Mouse (Mus musculus) ES-E14 (cell line): ENCODE measurements around the gene Iqgap1.

ENCODE experiments used
- CHD2 ChIP-seq: IDR thresholded peaks from 2 replicates; pipeline ENCODE4 v1.6.1; 2014; ENCODE audit warnings: mild to moderate bottlenecking, low read depth, low read length, inconsistent platforms
- HCFC1 ChIP-seq: IDR thresholded peaks from 2 replicates; pipeline ENCODE4 v1.6.1; 2012; ENCODE audit warnings: low read length, inconsistent platforms, borderline replicate concordance; ENCODE audit not compliant: insufficient read depth
- MAFK ChIP-seq: IDR thresholded peaks from 2 replicates; pipeline ENCODE4 v1.6.1; 2014; ENCODE audit warnings: mild to moderate bottlenecking, low read depth, low read length, inconsistent platforms; ENCODE audit not compliant: insufficient read depth
- ZC3H11A ChIP-seq: IDR thresholded peaks from 2 replicates; pipeline ENCODE4 v1.6.1; 2012; ENCODE audit warnings: low read depth, mild to moderate bottlenecking, inconsistent platforms, low read length, borderline replicate concordance
- ZNF384 ChIP-seq: IDR thresholded peaks from 2 replicates; pipeline ENCODE4 v1.6.1; 2012; ENCODE audit warnings: low read depth, low read length, inconsistent platforms

- TF ChIP-seq ZC3H11A (no peak), MAFK (no peak), ZNF384 (no peak), CHD2 (no peak), HCFC1 (no peak)
These were observed 23.5 kb upstream of the Iqgap1 start for GRCm38 (mm10) chr7:80849267-80849666.
